Mouse (Mus musculus) olfactory bulb, adult 2 months (tissue): ENCODE results near the gene Slc26a8. TPM values are rescaled to one million over a fixed set of nuclear protein-coding genes. Genes with fewer than 3 reads are reported as not detected.

Experiments
- H3K27ac ChIP-seq: fragments of 200-500 bp; 2 replicates; pipeline ENCODE4 v1.5.1; 2012; ENCODE audit warnings: low read depth, low read length; ENCODE audit not compliant: insufficient read depth
- H3K4me1 ChIP-seq: fragments of 200-500 bp; 2 replicates; pipeline ENCODE4 v1.6.1; 2012; ENCODE audit warnings: low read length; ENCODE audit not compliant: control insufficient read depth, insufficient read depth
- H3K4me3 ChIP-seq: fragments of 200-500 bp; 2 replicates; pipeline ENCODE4 v1.5.1; 2012; ENCODE audit warnings: mild to moderate bottlenecking, low read depth, low read length, moderate library complexity; ENCODE audit not compliant: insufficient read depth
- CTCF ChIP-seq: fragments of 200-500 bp; IDR thresholded peaks from 2 replicates; pipeline ENCODE4 v1.5.1; 2012; ENCODE audit warnings: low read depth, mild to moderate bottlenecking, low read length, moderate library complexity; ENCODE audit not compliant: insufficient read depth
- POLR2A ChIP-seq: fragments of 200-500 bp; IDR thresholded peaks from 2 replicates; pipeline ENCODE4 v1.6.1; 2012; ENCODE audit warnings: mild to moderate bottlenecking, low read depth, low read length, moderate library complexity; ENCODE audit not compliant: insufficient read depth
- WGBS: fragments of 180-500 bp; shearing (Covaris S2); methylation state at CpG from one replicate; pipeline ENCODE4 v1.1.7; 2018; 5-methylcytosine and 5-hydroxymethylcytosine counted together
- polyA plus RNA-seq: library from polyadenylated mRNA; stranded (reverse); fragments of >200 nt; gene quantifications from 2 replicates; pipeline ENCODE4 v1.2.4, GENCODE M21; 2012; ENCODE audit warnings: low replicate concordance; ENCODE audit not compliant: missing spikeins, insufficient read depth, insufficient read length

The Slc26a8 gene
- polyA plus RNA-seq, 1 experiment = not detected

GRCm38 (mm10) chr17:28659564-28659963, 30.5 kb downstream of the Slc26a8 start:
- H3K4me3 ChIP-seq = no peak overlapping the region
- 75% methylated on average over 6 of the region's 6 CpGs for WGBS
- H3K27ac ChIP-seq = no peak overlapping the region

GRCm38 (mm10) chr17:28657936-28658335, 32.1 kb downstream of the Slc26a8 start:
- Histone ChIP-seq H3K27ac (no peak overlapping the region), H3K4me1 (0 out of 2 replicates have a peak, but pooled peaks cover 3% of the 10 kb centered on the region), H3K4me3 (no peak overlapping the region)
- 13% methylated on average over 4 of the region's 4 CpGs for WGBS
- TF ChIP-seq CTCF (no peak), POLR2A (no peak)

More at GRCm38 (mm10) chr17:28659564-28659963, 30.5 kb downstream of the Slc26a8 start:
- 0 out of 2 replicates have a peak, but pooled peaks cover 3% of the 10 kb centered on the region for H3K4me1 ChIP-seq
- TF ChIP-seq POLR2A (no peak), CTCF (no peak)

GRCm38 (mm10) chr17:28650268-28650667, 39.8 kb downstream of the Slc26a8 start:
- no peak overlapping the region for H3K27ac ChIP-seq
- H3K4me3 ChIP-seq = no peak overlapping the region
- WGBS = 83% methylated on average over 3 of the region's 3 CpGs
- no peaks in the 10 kb centered on the region for H3K4me1 ChIP-seq
- TF ChIP-seq CTCF (no peak), POLR2A (no peak)

- 25% methylated on average over 6 of the region's 6 CpGs for WGBS
- Histone ChIP-seq H3K4me1 (no peaks in the 10 kb centered on the region), H3K27ac (no peak overlapping the region), H3K4me3 (no peak overlapping the region)
- TF ChIP-seq POLR2A (no peak), CTCF (peak; percentile 69; the same call in 1 of the 2 replicates)
Observed at GRCm38 (mm10) chr17:28648607-28649370, 41.2 kb downstream of the Slc26a8 start.

GRCm38 (mm10) chr17:28646221-28646620, 43.8 kb downstream of the Slc26a8 start:
- TF ChIP-seq CTCF = no peak
- no peak for TF ChIP-seq POLR2A
- peaks cover 6% of the 10 kb centered on the region for H3K4me1 ChIP-seq
- WGBS = 82% methylated on average over 3 of the region's 3 CpGs
- H3K27ac ChIP-seq = no peak overlapping the region
- no peak overlapping the region for H3K4me3 ChIP-seq

- Histone ChIP-seq H3K4me3 (no peak overlapping the region), H3K27ac (no peak overlapping the region), H3K4me1 (peaks cover 6% of the 10 kb centered on the region)
- TF ChIP-seq CTCF = no peak
- 55% methylated on average over 4 of the region's 4 CpGs for WGBS
Observed at GRCm38 (mm10) chr17:28644112-28644511, 45.9 kb downstream of the Slc26a8 start.

GRCm38 (mm10) chr17:28643697-28644096, 46.3 kb downstream of the Slc26a8 start:
- Histone ChIP-seq H3K27ac (no peak overlapping the region), H3K4me1 (peaks cover 6% of the 10 kb centered on the region), H3K4me3 (no peak overlapping the region)
- 47% methylated on average over 3 of the region's 3 CpGs for WGBS
- TF ChIP-seq POLR2A (no peak), CTCF (no peak)

- Histone ChIP-seq H3K27ac (no peak overlapping the region), H3K4me3 (no peak overlapping the region), H3K4me1 (peaks cover 19% of the 10 kb centered on the region)
- no peak for TF ChIP-seq POLR2A
- no peak for TF ChIP-seq CTCF
- 87% methylated on average over 3 of the region's 3 CpGs for WGBS
Observed at GRCm38 (mm10) chr17:28640113-28640512, 49.9 kb downstream of the Slc26a8 start.
